Comparison of ENCODE assay signal across 12 mouse cellular contexts in genomic region chr11:100967376-100967775, GRCm38 (mm10). TPM values are rescaled to one million over a fixed set of nuclear protein-coding genes. Genes with fewer than 3 reads are reported as not detected.
DNase-seq lines count a peak whose midpoint lies in the region; ATAC-seq and TF ChIP-seq lines count a peak whose summit lies in the region.
"Had no signal": no experiment of that assay in that cellular context is flagged by ENCODE, and none has a peak within 500 bp of the region (broad histone marks: within the 10 kb centered on the region; RNA-seq: fewer than 3 reads in every experiment).

No protein-coding gene starts in this region.

- 39% methylated on average over 5 of the region's 5 CpGs for WGBS in lung, postnatal 0 days
- 55% methylated on average over 5 of the region's 5 CpGs for WGBS in stomach, postnatal 0 days

- intact Hi-C loops in gastrocnemius, adult 2 months (cut with DNase I): no loop called here
- intact Hi-C loops in gastrocnemius, postnatal 14 days (cut with DNase I; ENCODE audit: low total_unique reads): no loop called here
- intact Hi-C loops in heart, postnatal 25 days (cut with DNase I): loop anchor here (10.0 kb wide), 1 partner anchor 1077 kb away; the partner anchor contains the start of gene Cd300lg

- DNase-seq in gastrocnemius, adult 2 months: no peak
- no peak for DNase-seq in gastrocnemius, postnatal 14 days
- DNase-seq in lung, postnatal 0 days (ENCODE audit: low spot score): no peak
- no peak for DNase-seq in lung, postnatal 4 days
- DNase-seq in heart, postnatal 25 days (ENCODE audit: low spot score): peak; percentile 29
- DNase-seq in stomach, postnatal 0 days (ENCODE audit: low spot score): no peak
- DNase-seq in layer of hippocampus, adult 11-12 months (ENCODE audit: low spot score): no peak
- DNase-seq: cerebellum, postnatal 25 days; gastrocnemius, postnatal 10 days had no signal

- peak overlapping the region; percentile 80 for H3K4me2 ChIP-seq in lung, postnatal 0 days (replicated peaks; ENCODE audit: low read depth, low read length)
- peak overlapping the region; percentile 72 for H3K4me2 ChIP-seq in stomach, postnatal 0 days (replicated peaks; ENCODE audit: low read depth)

- no peaks in the 10 kb centered on the region for H3K36me3 ChIP-seq in lung, postnatal 0 days (ENCODE audit: insufficient read depth, low read length)
- 0 out of 2 replicates have a peak, but pooled peaks cover 3% of the 10 kb centered on the region for H3K36me3 ChIP-seq in stomach, postnatal 0 days (ENCODE audit: control insufficient read depth, insufficient read depth, low read length)

- no peak for TF ChIP-seq EP300 in lung, postnatal 0 days (IDR thresholded peaks at IDR 0.05)
- TF ChIP-seq EP300 in stomach, postnatal 0 days (optimal IDR thresholded peaks at IDR 0.05): no peak

- H3K27ac ChIP-seq in gastrocnemius, adult 2 months: peak overlapping the region; percentile 99
- peak overlapping the region; percentile 99; the same call in 1 of the 2 replicates for H3K27ac ChIP-seq in lung, postnatal 0 days (ENCODE audit: low read length)
- H3K27ac ChIP-seq in stomach, postnatal 0 days (replicated peaks): peak overlapping the region; percentile 24; the same call in 1 of the 2 replicates
- H3K27ac ChIP-seq: hindbrain, postnatal 0 days had no signal

- no peaks in the 10 kb centered on the region for H3K9me3 ChIP-seq in lung, postnatal 0 days (ENCODE audit: low read length)
- H3K9me3 ChIP-seq in stomach, postnatal 0 days (ENCODE audit: control insufficient read depth, low read length): no peaks in the 10 kb centered on the region
- H3K9me3 ChIP-seq: G1E had no signal

- ATAC-seq in lung, postnatal 0 days: no peak
- no peak for ATAC-seq in stomach, postnatal 0 days (ENCODE audit: low FRiP score, low TSS enrichment)
- no peak for ATAC-seq in CD4-positive, CD25-positive, alpha-beta regulatory T cell, adult 4 months
- ATAC-seq: hindbrain, postnatal 0 days had no signal

- H3K9ac ChIP-seq in lung, postnatal 0 days (replicated peaks; ENCODE audit: low read depth): peak overlapping the region; percentile 97; the same call in 1 of the 2 replicates
- peak overlapping the region; percentile 94 for H3K9ac ChIP-seq in stomach, postnatal 0 days (ENCODE audit: low read length)

- H3K4me3 ChIP-seq in gastrocnemius, adult 2 months: peak overlapping the region; percentile 98
- peak overlapping the region; percentile 88 for H3K4me3 ChIP-seq in lung, postnatal 0 days (ENCODE audit: low read depth, low read length)
- peak overlapping the region; percentile 83 for H3K4me3 ChIP-seq in stomach, postnatal 0 days (ENCODE audit: low read depth, low read length)

- H3K4me1 ChIP-seq in lung, postnatal 0 days (ENCODE audit: insufficient read depth, low read depth, low read length): peaks cover 40% of the 10 kb centered on the region
- H3K4me1 ChIP-seq in stomach, postnatal 0 days (replicated peaks; ENCODE audit: control insufficient read depth, insufficient read depth): peaks cover 18% of the 10 kb centered on the region

- no peaks in the 10 kb centered on the region for H3K27me3 ChIP-seq in lung, postnatal 0 days (replicated peaks; ENCODE audit: insufficient read depth, low read length)
- H3K27me3 ChIP-seq in stomach, postnatal 0 days (ENCODE audit: control insufficient read depth, insufficient read depth, low read length): no peaks in the 10 kb centered on the region

- no peak for TF ChIP-seq CTCF in gastrocnemius, adult 2 months (IDR thresholded peaks at IDR 0.05)
- TF ChIP-seq CTCF in lung, postnatal 0 days (IDR thresholded peaks at IDR 0.05): no peak
- TF ChIP-seq CTCF in stomach, postnatal 0 days (IDR thresholded peaks at IDR 0.05; ENCODE audit: low read depth): no peak

RNA-seq across cellular contexts. Expression of gene Cavin1, which starts 3.3 kb away (rescaled TPM):
- 100 to 1,000 TPM; 133 to 149 TPM for total RNA-seq in gastrocnemius, adult 2 months (2021)
- 100 to 1,000 TPM; 226 to 256 TPM for total RNA-seq in gastrocnemius, postnatal 14 days (2021)
- 692 and 736 TPM in 2 replicates for polyA plus RNA-seq in lung, postnatal 0 days (2015; fragmentation: Nextera tagmentation; extraction: Ambion mirVana)
- total RNA-seq in heart, postnatal 25 days (2021): 100 to 1,000 TPM; 275 to 277 TPM
- 313 and 331 TPM in 2 replicates for polyA plus RNA-seq in stomach, postnatal 0 days (2015; fragmentation: Nextera tagmentation; extraction: Ambion mirVana)
- polyA plus RNA-seq in CD4-positive, CD25-positive, alpha-beta regulatory T cell, adult 4 months (2017; shearing (Covaris generic)): 1 to 10 TPM; 1.8 to 3.1 TPM

RNA-seq across cellular contexts. Expression of gene Stat3, which starts 28.0 kb away (rescaled TPM):
- 10 to 100 TPM; 40.6 to 44.2 TPM for total RNA-seq in gastrocnemius, adult 2 months (2021)
- total RNA-seq in gastrocnemius, postnatal 14 days (2021): 10 to 100 TPM; 41.7 to 43.6 TPM
- 100 and 120 TPM in 2 replicates for polyA plus RNA-seq in lung, postnatal 0 days (2015; fragmentation: Nextera tagmentation; extraction: Ambion mirVana)
- total RNA-seq in heart, postnatal 25 days (2021): 100 to 1,000 TPM in 1 of 2 experiments, 10 to 100 TPM in 1; 91.3 to 119 TPM
- 47.7 and 55.1 TPM in 2 replicates for polyA plus RNA-seq in stomach, postnatal 0 days (2015; fragmentation: Nextera tagmentation; extraction: Ambion mirVana)
- 100 to 1,000 TPM; 105 to 122 TPM for polyA plus RNA-seq in CD4-positive, CD25-positive, alpha-beta regulatory T cell, adult 4 months (2017; shearing (Covaris generic))

RNA-seq across cellular contexts. Expression of gene Atp6v0a1, which starts 41.9 kb away (rescaled TPM):
- total RNA-seq in gastrocnemius, adult 2 months (2021): 10 to 100 TPM; 59.6 to 65.2 TPM
- 10 to 100 TPM; 53.4 to 58.5 TPM for total RNA-seq in gastrocnemius, postnatal 14 days (2021)
- polyA plus RNA-seq in lung, postnatal 0 days (2015; fragmentation: Nextera tagmentation; extraction: Ambion mirVana): 51.3 and 57.2 TPM in 2 replicates
- 10 to 100 TPM; 84.7 to 87.3 TPM for total RNA-seq in heart, postnatal 25 days (2021)
- 44.8 and 45.5 TPM in 2 replicates for polyA plus RNA-seq in stomach, postnatal 0 days (2015; fragmentation: Nextera tagmentation; extraction: Ambion mirVana)
- polyA plus RNA-seq in CD4-positive, CD25-positive, alpha-beta regulatory T cell, adult 4 months (2017; shearing (Covaris generic)): 10 to 100 TPM in 1 of 2 experiments, 1 to 10 TPM in 1; 7.0 to 15.7 TPM

Comparison
In these comparisons a context has a peak if more than half of its experiments do, and no peak if none do; other contexts are left out.
1. H3K27ac ChIP-seq: peak in every context shown above with its lines; median percentile 99 in gastrocnemius, adult 2 months; 99 in lung, postnatal 0 days; 24 in stomach, postnatal 0 days.